Mouse (Mus musculus): Measurements from ENCODE around the gene Krtap4-7.

- TF ChIP-seq POLR2A (IDR thresholded peaks at IDR 0.05; ENCODE audit: low read depth, low read length), result no peak
- no peak for TF ChIP-seq CTCF (IDR thresholded peaks at IDR 0.05; ENCODE audit: borderline replicate concordance, insufficient read depth, low read length)
These were observed 18.9 kb upstream of the Krtap4-7 start for GRCm38 (mm10) chr11:99662802-99663201.
